Mouse (Mus musculus) MN1 (cell line): ENCODE data around the gene Olfr652.

Experiments used
- DNase-seq: peaks from one replicate; pipeline ENCODE4 v3.0.0-alpha.2; 2016; ENCODE audit warnings: low spot score

Gene Olfr652

GRCm38 (mm10) chr7:104560601-104561000 lies at the start of gene Olfr652:
Gene Olfr652 (plus strand): TSS chr7:104560901.
- DNase-seq: no peak

DNA sequence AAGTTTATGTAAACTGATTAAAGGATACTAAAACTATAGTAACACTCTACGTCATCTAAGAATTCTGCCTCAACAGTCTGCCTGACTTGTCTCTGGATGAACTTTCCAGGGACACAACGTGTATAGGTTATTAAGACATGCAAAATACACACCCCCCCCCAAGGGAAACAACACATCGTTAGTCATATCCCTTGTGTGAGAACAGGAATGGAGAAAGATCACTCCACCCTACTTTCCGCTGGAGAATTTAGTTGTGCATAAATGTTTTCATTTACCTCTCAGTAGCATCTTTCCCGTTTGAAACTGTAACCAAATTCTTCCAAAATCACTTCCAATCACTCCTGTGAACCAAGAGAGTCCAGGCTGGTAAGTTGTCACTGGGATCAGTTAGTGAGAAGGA lies 10.9 kb upstream of the Olfr652 start, which contains the start of gene Olfr651:
Gene Olfr651, plus strand, starts transcription at position 301 of the 400 bp plus-strand sequence.
- DNase-seq: no peak

GRCm38 (mm10) chr7:104552700-104553099 lies 8.0 kb upstream of the Olfr652 start:
- DNase-seq: peak; percentile 2

- no peak for DNase-seq
These were observed 16.3 kb downstream of the Olfr652 start, which contains the start of gene Olfr653 for GRCm38 (mm10) chr7:104577014-104577413. Gene Olfr653 (plus strand): TSS chr7:104577314.

GRCm38 (mm10) chr7:104580846-104581245 lies 20.1 kb downstream of the Olfr652 start:
- DNase-seq: no peak

DNA sequence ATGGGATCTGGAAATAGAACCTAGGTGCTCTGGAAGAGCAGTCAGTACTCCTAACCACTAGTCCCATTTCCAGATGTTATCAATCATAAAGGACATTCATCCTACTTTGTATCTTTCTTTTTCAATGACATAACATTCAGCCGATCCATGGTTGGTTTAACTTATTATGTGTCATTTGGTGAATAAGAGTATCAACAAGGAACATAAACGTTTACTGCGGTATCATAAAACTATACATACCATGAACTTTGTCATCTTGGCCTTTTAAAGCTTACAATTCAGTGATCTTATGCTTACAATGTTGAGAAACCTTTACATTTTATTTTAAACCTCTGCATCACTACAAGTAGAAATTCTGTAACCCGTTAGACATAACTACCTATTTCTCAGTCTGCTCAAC lies 20.7 kb downstream of the Olfr652 start:
- DNase-seq: no peak

DNA sequence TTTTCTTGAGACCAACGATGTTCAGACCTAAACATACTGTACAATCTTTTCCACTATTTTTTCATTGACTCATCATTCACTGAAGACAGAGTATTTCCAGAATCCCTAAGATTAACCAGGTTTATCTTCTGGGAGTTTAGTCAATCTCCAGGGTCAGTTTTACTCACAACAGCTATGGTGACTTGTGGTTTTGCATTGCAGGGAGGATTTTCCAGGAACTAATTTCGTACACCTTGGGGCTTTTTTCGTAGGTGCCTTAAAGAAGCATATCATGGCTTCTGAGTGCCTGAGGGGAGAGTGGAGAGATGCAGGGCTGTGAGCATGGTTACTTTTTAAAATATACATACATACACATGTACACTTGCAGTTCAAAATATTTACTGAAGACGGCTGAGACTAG lies 26.0 kb downstream of the Olfr652 start, which contains the start of gene Olfr654:
Gene Olfr654, plus strand, starts transcription at position 301 of the 400 bp plus-strand sequence.
- no peak for DNase-seq

DNA sequence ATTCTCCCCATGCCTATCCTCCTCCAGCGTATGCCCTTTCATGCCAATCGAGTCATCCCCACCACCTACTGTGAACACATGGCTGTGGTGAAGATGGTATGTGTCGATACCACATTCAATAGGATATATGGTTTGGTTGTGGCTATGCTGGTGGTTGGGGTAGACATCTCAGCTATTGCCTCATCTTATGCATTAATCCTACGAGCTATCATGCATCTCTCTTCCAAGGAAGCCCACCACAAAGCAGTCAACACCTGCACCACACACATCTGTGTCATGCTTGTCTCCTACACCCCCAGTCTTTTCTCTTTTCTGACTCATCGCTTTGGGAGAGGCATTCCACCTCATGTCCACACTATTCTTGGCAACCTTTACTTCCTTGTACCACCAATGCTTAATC lies 27.6 kb downstream of the Olfr652 start:
- no peak for DNase-seq

DNA sequence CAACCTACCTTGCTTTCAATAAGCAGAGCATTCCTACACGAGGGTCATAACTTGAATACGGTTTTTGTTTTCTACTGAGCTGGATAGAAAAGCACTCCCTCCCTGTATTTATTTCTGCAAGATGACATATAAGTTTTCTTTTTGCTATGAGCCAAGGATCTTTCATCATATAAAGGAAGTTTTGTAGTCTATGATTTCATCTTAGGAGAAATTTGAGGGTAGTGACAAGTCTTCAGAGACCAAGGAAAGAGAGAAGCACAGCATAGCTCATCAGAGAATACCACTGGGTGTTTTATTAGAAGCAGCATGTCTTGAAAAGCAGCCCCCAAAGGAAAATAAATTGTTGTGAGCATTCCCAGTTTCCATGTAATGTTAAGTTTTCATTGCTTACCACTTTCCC lies 41.0 kb downstream of the Olfr652 start, which contains the start of gene Olfr655:
Gene Olfr655, minus strand, starts transcription at position 101 of the 400 bp plus-strand sequence.
- no peak for DNase-seq

- no peak for DNase-seq
These were observed 42.5 kb downstream of the Olfr652 start for GRCm38 (mm10) chr7:104603173-104603572.

GRCm38 (mm10) chr7:104604727-104605126 lies 44.0 kb downstream of the Olfr652 start:
- no peak for DNase-seq

DNA sequence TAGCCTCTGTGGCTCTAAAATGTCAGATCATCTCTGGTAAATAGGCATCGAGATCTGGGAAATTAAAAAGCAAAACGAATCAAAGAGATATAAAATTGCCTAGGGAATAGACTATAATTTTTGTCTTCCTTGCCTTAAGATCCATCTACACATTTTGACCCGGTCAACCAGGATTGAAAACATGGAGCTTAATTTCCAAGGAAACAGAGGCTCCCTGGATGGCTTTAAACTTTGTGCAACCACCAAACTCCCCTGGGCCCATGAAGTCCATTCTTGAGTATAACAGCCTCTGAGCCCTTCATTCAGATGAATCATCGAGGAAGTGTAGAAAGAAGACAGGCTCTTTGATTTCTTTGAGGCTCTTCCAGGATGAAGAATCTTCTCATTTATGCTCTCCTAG lies 53.0 kb downstream of the Olfr652 start, which contains the start of gene Olfr656:
Gene Olfr656, plus strand, starts transcription at position 301 of the 400 bp plus-strand sequence.
- DNase-seq: no peak
